Mouse (Mus musculus) embryonic facial prominence, embryonic 14.5 days (tissue): Measurements from ENCODE around the gene Asb11. TPM values are rescaled to one million over a fixed set of nuclear protein-coding genes. Genes with fewer than 3 reads are reported as not detected.
A peak's percentile ranks its signal among the peaks of the same experiment; 100 is the strongest.

Source experiments
- ATAC-seq: fragments of 200-750 bp; cut with Nextera tagmentation; 2 replicates; pipeline ENCODE4 v1.8.0; 2017; ENCODE audit warnings: low read depth, moderate number of reproducible peaks, moderate TSS enrichment
- DNase-seq: peaks from one replicate; pipeline ENCODE4 v3.0.0-alpha.2; 2015; ENCODE audit warnings: low spot score
- H3K27ac ChIP-seq: fragments of 300-500 bp; sonication (generic); replicated peaks from 2 replicates; pipeline ENCODE4 v1.5.1; 2014; ENCODE audit warnings: low read depth, mild to moderate bottlenecking, low read length, moderate library complexity
- H3K27me3 ChIP-seq: fragments of 300-500 bp; sonication (generic); replicated peaks from 2 replicates; pipeline ENCODE4 v1.6.1; 2014; ENCODE audit warnings: low read length; ENCODE audit not compliant: control insufficient read depth, insufficient read depth
- H3K36me3 ChIP-seq: fragments of 300-500 bp; sonication (generic); 2 replicates; pipeline ENCODE4 v1.6.1; 2014; ENCODE audit warnings: low read length, mixed read lengths; ENCODE audit not compliant: control insufficient read depth, insufficient read depth
- H3K4me1 ChIP-seq: fragments of 300-500 bp; sonication (generic); 2 replicates; pipeline ENCODE4 v1.6.1; 2014; ENCODE audit warnings: antibody characterized with exemption, low read length; ENCODE audit not compliant: control insufficient read depth, insufficient read depth
- H3K4me2 ChIP-seq: fragments of 300-500 bp; sonication (generic); 2 replicates; pipeline ENCODE4 v1.6.1; 2014; ENCODE audit warnings: low read depth, mild to moderate bottlenecking, low read length, moderate library complexity, mixed read lengths
- H3K4me3 ChIP-seq: fragments of 300-500 bp; sonication (generic); 2 replicates; pipeline ENCODE4 v1.5.1; 2014; ENCODE audit warnings: low read depth, mild to moderate bottlenecking, low read length
- H3K9ac ChIP-seq: fragments of 300-500 bp; sonication (generic); 2 replicates; pipeline ENCODE4 v1.6.1; 2014; ENCODE audit warnings: low read depth, mild to moderate bottlenecking, low read length, moderate library complexity, mixed read lengths
- H3K9me3 ChIP-seq: fragments of 300-500 bp; sonication (generic); 2 replicates; pipeline ENCODE4 v1.6.1; 2016; ENCODE audit warnings: low read length; ENCODE audit not compliant: control insufficient read depth
- WGBS: fragments of 180-500 bp; shearing (Covaris S2); extraction: QIAGEN DNeasy Blood & Tissue Kit; methylation state at CpG from one replicate; pipeline ENCODE4 v1.1.7; 2014; 5-methylcytosine and 5-hydroxymethylcytosine counted together
- polyA plus RNA-seq: library from polyadenylated mRNA; unstranded; fragments of >200 nt; fragmentation: Nextera tagmentation; extraction: Ambion mirVana; gene quantifications from 2 replicates; pipeline ENCODE4 v1.2.1, GENCODE M21; 2014

Asb11 gene
- polyA plus RNA-seq = 0.14 and 0.51 TPM in 2 replicates

- 66% methylated on average over 8 of the region's 8 CpGs for WGBS
- DNase-seq (no peak), ATAC-seq (no peak)
- Histone ChIP-seq H3K4me2 (no peak within 1 kb of the TSS), H3K27ac (no peak within 1 kb of the TSS), H3K4me1 (no peaks in the 10 kb centered on the region), H3K9ac (no peak within 1 kb of the TSS), H3K27me3 (peaks cover 5% of the 10 kb centered on the region; the same call in 1 of the 2 replicates), H3K4me3 (no peak within 1 kb of the TSS), H3K36me3 (0 out of 2 replicates have a peak, but pooled peaks cover 15% of the 10 kb centered on the region), H3K9me3 (no peaks in the 10 kb centered on the region)
These were observed at the start of gene Asb11 for GRCm38 (mm10) chrX:164436709-164437108. TSS of gene Asb11 (plus strand) at chrX:164436994.

GRCm38 (mm10) chrX:164394091-164394490 lies 42.7 kb upstream of the Asb11 start:
- 66% methylated on average over 4 of the region's 4 CpGs for WGBS
- Histone ChIP-seq H3K27ac (no peak overlapping the region), H3K4me2 (no peak overlapping the region), H3K4me1 (no peaks in the 10 kb centered on the region), H3K36me3 (no peaks in the 10 kb centered on the region), H3K27me3 (no peaks in the 10 kb centered on the region), H3K9ac (no peak overlapping the region), H3K9me3 (no peaks in the 10 kb centered on the region), H3K4me3 (no peak overlapping the region)
- DNase-seq (no peak), ATAC-seq (no peak)

GRCm38 (mm10) chrX:164398456-164398855 lies 38.3 kb upstream of the Asb11 start:
- H3K9me3 ChIP-seq = no peaks in the 10 kb centered on the region
- H3K9ac ChIP-seq = no peak overlapping the region
- no peaks in the 10 kb centered on the region for H3K36me3 ChIP-seq
- DNase-seq (peak; percentile 57), ATAC-seq (0 out of 2 replicates have a peak, but pooled peaks have one; percentile 33)
- H3K4me3 ChIP-seq = no peak overlapping the region
- WGBS = 60% methylated on average over 3 of the region's 3 CpGs
- H3K4me2 ChIP-seq = no peak overlapping the region
- H3K27me3 ChIP-seq = no peaks in the 10 kb centered on the region
- no peaks in the 10 kb centered on the region for H3K4me1 ChIP-seq
- no peak overlapping the region for H3K27ac ChIP-seq

- no peak overlapping the region for H3K4me3 ChIP-seq
- no peaks in the 10 kb centered on the region for H3K27me3 ChIP-seq
- H3K27ac ChIP-seq = no peak overlapping the region
- H3K9ac ChIP-seq = no peak overlapping the region
- H3K36me3 ChIP-seq = no peaks in the 10 kb centered on the region
- H3K4me2 ChIP-seq = no peak overlapping the region
- H3K4me1 ChIP-seq = no peaks in the 10 kb centered on the region
- no peaks in the 10 kb centered on the region for H3K9me3 ChIP-seq
- DNase-seq = no peak
- ATAC-seq = no peak
These were observed 31.6 kb upstream of the Asb11 start for GRCm38 (mm10) chrX:164405080-164405649.

GRCm38 (mm10) chrX:164406133-164407022 lies 30.4 kb upstream of the Asb11 start:
- Histone ChIP-seq H3K9ac (no peak overlapping the region), H3K27ac (no peak overlapping the region), H3K4me1 (no peaks in the 10 kb centered on the region), H3K27me3 (no peaks in the 10 kb centered on the region), H3K36me3 (no peaks in the 10 kb centered on the region), H3K4me2 (no peak overlapping the region), H3K9me3 (no peaks in the 10 kb centered on the region), H3K4me3 (no peak overlapping the region)
- DNase-seq (no peak), ATAC-seq (no peak)
- 73% methylated on average over 9 of the region's 9 CpGs for WGBS

GRCm38 (mm10) chrX:164408301-164408927 lies 28.4 kb upstream of the Asb11 start:
- Histone ChIP-seq H3K36me3 (no peaks in the 10 kb centered on the region), H3K4me3 (no peak overlapping the region), H3K4me2 (no peak overlapping the region), H3K9me3 (no peaks in the 10 kb centered on the region), H3K27ac (no peak overlapping the region), H3K9ac (no peak overlapping the region), H3K4me1 (no peaks in the 10 kb centered on the region), H3K27me3 (no peaks in the 10 kb centered on the region)
- 83% methylated on average over 3 of the region's 3 CpGs for WGBS
- ATAC-seq = no peak
- no peak for DNase-seq

- Histone ChIP-seq H3K4me3 (no peak overlapping the region), H3K36me3 (no peaks in the 10 kb centered on the region), H3K4me2 (no peak overlapping the region), H3K27ac (no peak overlapping the region), H3K4me1 (no peaks in the 10 kb centered on the region), H3K9ac (no peak overlapping the region), H3K9me3 (no peaks in the 10 kb centered on the region), H3K27me3 (no peaks in the 10 kb centered on the region)
- no peak for DNase-seq
- no peak for ATAC-seq
- WGBS = 88% methylated on average over 1 of the region's 1 CpGs
These were observed 26.2 kb upstream of the Asb11 start for GRCm38 (mm10) chrX:164410562-164410961.

- ATAC-seq = no peak
- Histone ChIP-seq H3K36me3 (no peaks in the 10 kb centered on the region), H3K4me1 (no peaks in the 10 kb centered on the region), H3K4me2 (no peak overlapping the region), H3K4me3 (no peak overlapping the region), H3K27me3 (0 out of 2 replicates have a peak, but pooled peaks cover 16% of the 10 kb centered on the region), H3K9ac (no peak overlapping the region), H3K27ac (no peak overlapping the region), H3K9me3 (no peaks in the 10 kb centered on the region)
- DNase-seq = no peak
- WGBS = 83% methylated on average over 2 of the region's 2 CpGs
These were observed 20.0 kb upstream of the Asb11 start for GRCm38 (mm10) chrX:164416803-164417202.
